Mouse (Mus musculus): ENCODE results near the gene Ogfod3.

DNA sequence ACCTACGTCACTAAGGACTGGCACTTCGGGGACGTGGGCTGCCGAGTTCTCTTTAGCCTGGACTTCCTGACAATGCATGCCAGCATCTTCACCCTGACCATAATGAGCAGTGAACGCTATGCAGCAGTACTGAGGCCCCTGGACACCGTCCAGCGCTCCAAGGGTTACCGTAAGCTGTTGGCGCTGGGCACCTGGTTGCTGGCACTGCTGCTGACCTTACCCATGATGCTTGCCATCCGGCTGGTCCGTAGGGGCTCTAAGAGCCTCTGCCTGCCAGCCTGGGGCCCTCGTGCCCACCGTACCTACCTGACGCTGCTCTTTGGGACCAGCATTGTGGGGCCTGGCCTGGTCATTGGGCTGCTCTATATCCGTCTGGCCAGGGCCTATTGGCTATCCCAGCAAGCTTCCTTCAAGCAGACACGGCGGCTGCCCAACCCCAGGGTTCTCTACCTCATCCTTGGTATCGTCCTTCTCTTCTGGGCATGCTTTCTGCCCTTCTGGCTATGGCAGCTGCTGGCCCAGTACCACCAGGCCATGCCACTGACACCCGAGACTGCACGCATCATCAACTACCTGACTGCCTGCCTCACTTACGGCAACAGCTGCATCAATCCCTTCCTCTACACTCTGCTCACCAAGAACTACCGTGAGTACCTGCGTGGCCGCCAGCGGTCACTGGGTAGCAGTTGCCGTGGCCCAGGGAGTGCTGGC, 43.7 kb downstream of the Ogfod3 start:
- TF ChIP-seq MEF2A (IDR thresholded peaks at IDR 0.05; ENCODE audit: extremely low read depth, insufficient replicate concordance, low read depth, low read length, poor library complexity, severe bottlenecking) = no peak
- no peak for TF ChIP-seq CTCF (IDR thresholded peaks at IDR 0.05 in 2 of 3, conservative IDR thresholded peaks at IDR 0.05 in 1 of 3; ENCODE audit: control insufficient read depth in 1 of 3, insufficient read depth in 1 of 3, low read depth in 2 of 3, low read length in 3 of 3, poor library complexity in 1 of 3, severe bottlenecking in 1 of 3)
- no peak for TF ChIP-seq SMC3 (IDR thresholded peaks at IDR 0.05; ENCODE audit: low read depth, low read length)
- no peak for TF ChIP-seq EP300 (IDR thresholded peaks at IDR 0.05; ENCODE audit: low read depth in 1 of 2, low read length in 2 of 2)
- no peak for TF ChIP-seq HCFC1 (IDR thresholded peaks at IDR 0.05; ENCODE audit: low read depth, low read length)
- TF ChIP-seq UBTF (IDR thresholded peaks at IDR 0.05; ENCODE audit: borderline replicate concordance, insufficient read depth, low read depth, low read length) = no peak
- no peak for TF ChIP-seq POLR2A (IDR thresholded peaks at IDR 0.05; ENCODE audit: control insufficient read depth in 1 of 2, insufficient read depth in 1 of 2, low read depth in 1 of 2, low read length in 2 of 2, poor library complexity in 1 of 2)
- TF ChIP-seq USF1 (IDR thresholded peaks at IDR 0.05; ENCODE audit: low read depth, low read length) = no peak
- TF ChIP-seq MAFK (IDR thresholded peaks at IDR 0.05; ENCODE audit: borderline replicate concordance, low read depth, low read length) = no peak
- no peak for TF ChIP-seq ELF1 (IDR thresholded peaks at IDR 0.05; ENCODE audit: low read depth, low read length)
